Mouse (Mus musculus) liver, adult 2 months (tissue): ENCODE results near the gene Cacna2d1.

ENCODE experiments used
- CTCF ChIP-seq: fragments of 200-500 bp; IDR thresholded peaks from 2 replicates; pipeline ENCODE4 v1.5.1; 2011; ENCODE audit warnings: low read depth, low read length, control low read depth
- POLR2A ChIP-seq: fragments of 200-500 bp; IDR thresholded peaks from 2 replicates; pipeline ENCODE4 v1.6.1; 2011; ENCODE audit warnings: low read length, control low read depth; ENCODE audit not compliant: insufficient read depth; ENCODE audit errors: extremely low read depth

DNA sequence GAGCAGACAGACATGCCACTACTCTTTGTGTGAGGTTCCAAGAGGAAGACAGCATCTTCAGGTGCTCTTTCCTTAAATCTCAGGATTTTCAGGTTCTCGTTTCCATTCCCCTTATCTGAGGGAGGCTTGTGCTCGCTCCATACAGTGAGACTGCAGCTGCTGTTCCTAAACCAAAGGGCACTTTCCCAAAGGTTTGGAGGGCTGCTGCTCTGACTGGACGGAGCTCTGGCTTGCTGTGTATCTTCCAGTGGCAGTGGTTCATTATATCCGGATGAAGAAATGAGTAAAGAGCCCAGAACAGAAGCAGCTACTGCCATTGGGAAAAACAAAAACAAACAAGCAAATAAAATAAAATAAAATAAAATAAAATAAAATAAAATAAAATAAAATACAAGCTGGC is 359.3 kb downstream of the Cacna2d1 start:
- TF ChIP-seq CTCF = no peak
- TF ChIP-seq POLR2A = no peak
